Mouse (Mus musculus) embryonic facial prominence, embryonic 12.5 days (tissue): Measurements from ENCODE around the gene Tns4. TPM values are rescaled to one million over a fixed set of nuclear protein-coding genes. Genes with fewer than 3 reads are reported as not detected.
A peak's percentile ranks its signal among the peaks of the same experiment; 100 is the strongest.

ENCODE experiments used
- ATAC-seq: fragments of 200-750 bp; cut with Nextera tagmentation; 2 replicates; pipeline ENCODE4 v1.8.0; 2017; ENCODE audit not compliant: insufficient number of reproducible peaks, insufficient read depth, low FRiP score, low TSS enrichment
- H3K27ac ChIP-seq: fragments of 300-500 bp; sonication (generic); 2 replicates; pipeline ENCODE4 v1.5.1; 2016; ENCODE audit warnings: mild to moderate bottlenecking
- H3K27me3 ChIP-seq: fragments of 300-500 bp; sonication (generic); 2 replicates; pipeline ENCODE4 v1.6.1; 2016; ENCODE audit warnings: mild to moderate bottlenecking, moderate library complexity
- H3K36me3 ChIP-seq: fragments of 300-500 bp; sonication (generic); 2 replicates; pipeline ENCODE4 v1.6.1; 2016; ENCODE audit warnings: mild to moderate bottlenecking
- H3K4me1 ChIP-seq: fragments of 300-500 bp; sonication (generic); 2 replicates; pipeline ENCODE4 v1.6.1; 2016
- H3K4me2 ChIP-seq: fragments of 300-500 bp; sonication (generic); replicated peaks from 2 replicates; pipeline ENCODE4 v1.6.1; 2016; ENCODE audit warnings: mild to moderate bottlenecking, moderate library complexity
- H3K4me3 ChIP-seq: fragments of 300-500 bp; sonication (generic); 2 replicates; pipeline ENCODE4 v1.5.1; 2016; ENCODE audit warnings: mild to moderate bottlenecking
- H3K9ac ChIP-seq: fragments of 300-500 bp; sonication (generic); 2 replicates; pipeline ENCODE4 v1.6.1; 2016; ENCODE audit warnings: mild to moderate bottlenecking, moderate library complexity
- H3K9me3 ChIP-seq: fragments of 300-500 bp; sonication (generic); 2 replicates; pipeline ENCODE4 v1.6.1; 2016; ENCODE audit warnings: mild to moderate bottlenecking, moderate library complexity
- WGBS: fragments of 180-500 bp; shearing (Covaris S2); methylation state at CpG from one replicate; pipeline ENCODE4 v1.1.7; 2016; 5-methylcytosine and 5-hydroxymethylcytosine counted together
- polyA plus RNA-seq: library from polyadenylated mRNA; unstranded; fragments of >200 nt; fragmentation: Nextera tagmentation; extraction: Ambion mirVana; gene quantifications from 2 replicates; pipeline ENCODE4 v1.2.1, GENCODE M21; 2016

Tns4 gene
- 0.24 and 0.28 TPM in 2 replicates for polyA plus RNA-seq

GRCm38 (mm10) chr11:99089077-99089601 lies at the start of gene Tns4:
Gene Tns4 (minus strand): TSS chr11:99089306.
- 58% methylated on average over 14 of the region's 14 CpGs for WGBS
- H3K36me3 ChIP-seq, result no peaks in the 10 kb centered on the region

GRCm38 (mm10) chr11:99137385-99137784 lies 48.3 kb upstream of the Tns4 start:
- WGBS, result 78% methylated on average over 4 of the region's 4 CpGs
- ATAC-seq, result no peak
- H3K27me3 ChIP-seq, result no peaks in the 10 kb centered on the region
- no peak overlapping the region for H3K4me2 ChIP-seq
- no peak overlapping the region for H3K27ac ChIP-seq
- H3K4me3 ChIP-seq, result no peak overlapping the region
- peaks cover 45% of the 10 kb centered on the region for H3K4me1 ChIP-seq
- H3K9me3 ChIP-seq, result no peaks in the 10 kb centered on the region
- H3K36me3 ChIP-seq, result no peaks in the 10 kb centered on the region
- no peak overlapping the region for H3K9ac ChIP-seq

More at GRCm38 (mm10) chr11:99089077-99089601, at the start of gene Tns4:
- H3K4me3 ChIP-seq, result no peak within 1 kb of the TSS
- no peaks in the 10 kb centered on the region for H3K27me3 ChIP-seq
- ATAC-seq, result no peak
- H3K9ac ChIP-seq, result no peak within 1 kb of the TSS
- peaks cover 5% of the 10 kb centered on the region; the same call in 1 of the 2 replicates for H3K4me1 ChIP-seq
- H3K9me3 ChIP-seq, result no peaks in the 10 kb centered on the region
- no peak within 1 kb of the TSS for H3K4me2 ChIP-seq
- H3K27ac ChIP-seq, result no peak within 1 kb of the TSS

GRCm38 (mm10) chr11:99136961-99137360 lies 47.9 kb upstream of the Tns4 start:
- H3K27me3 ChIP-seq, result no peaks in the 10 kb centered on the region
- peaks cover 45% of the 10 kb centered on the region for H3K4me1 ChIP-seq
- H3K9me3 ChIP-seq, result no peaks in the 10 kb centered on the region
- no peak overlapping the region for H3K9ac ChIP-seq
- no peak for ATAC-seq
- H3K4me2 ChIP-seq, result no peak overlapping the region
- no peaks in the 10 kb centered on the region for H3K36me3 ChIP-seq
- H3K27ac ChIP-seq, result peak overlapping the region; percentile 56; the same call in 1 of the 2 replicates
- no peak overlapping the region for H3K4me3 ChIP-seq
- 60% methylated on average over 4 of the region's 4 CpGs for WGBS

- Histone ChIP-seq H3K27me3 (no peaks in the 10 kb centered on the region), H3K27ac (peak overlapping the region; percentile 56), H3K9me3 (no peaks in the 10 kb centered on the region), H3K36me3 (no peaks in the 10 kb centered on the region), H3K4me1 (peaks cover 46% of the 10 kb centered on the region), H3K4me2 (no peak overlapping the region), H3K4me3 (no peak overlapping the region), H3K9ac (no peak overlapping the region)
- ATAC-seq, result no peak
- 44% methylated on average over 3 of the region's 3 CpGs for WGBS
Observed at GRCm38 (mm10) chr11:99136361-99136760, 47.3 kb upstream of the Tns4 start.

GRCm38 (mm10) chr11:99135047-99135440 lies 45.9 kb upstream of the Tns4 start:
- WGBS, result 56% methylated on average over 8 of the region's 8 CpGs
- H3K4me1 ChIP-seq, result peaks cover 54% of the 10 kb centered on the region

GRCm38 (mm10) chr11:99134266-99135046 lies 45.4 kb upstream of the Tns4 start:
- no peak overlapping the region; the same call in 1 of the 2 replicates for H3K4me2 ChIP-seq
- H3K9ac ChIP-seq, result no peak overlapping the region
- no peaks in the 10 kb centered on the region for H3K27me3 ChIP-seq
- peak overlapping the region; percentile 93 for H3K27ac ChIP-seq
- peaks cover 54% of the 10 kb centered on the region for H3K4me1 ChIP-seq
- ATAC-seq, result no peak
- 25% methylated on average over 15 of the region's 15 CpGs for WGBS
- no peaks in the 10 kb centered on the region for H3K9me3 ChIP-seq
- H3K4me3 ChIP-seq, result no peak overlapping the region
- H3K36me3 ChIP-seq, result no peaks in the 10 kb centered on the region

More at GRCm38 (mm10) chr11:99135047-99135440, 45.9 kb upstream of the Tns4 start:
- no peak for ATAC-seq
- peak overlapping the region; percentile 93 for H3K27ac ChIP-seq
- no peaks in the 10 kb centered on the region for H3K27me3 ChIP-seq
- no peak overlapping the region for H3K4me3 ChIP-seq
- no peak overlapping the region for H3K9ac ChIP-seq
- no peaks in the 10 kb centered on the region for H3K9me3 ChIP-seq
- H3K36me3 ChIP-seq, result no peaks in the 10 kb centered on the region
- no peak overlapping the region; the same call in 1 of the 2 replicates for H3K4me2 ChIP-seq

- 0 out of 2 replicates have a peak, but pooled peaks have one; percentile 24 for ATAC-seq
- WGBS, result 17% methylated on average over 5 of the region's 5 CpGs
- H3K9me3 ChIP-seq, result no peaks in the 10 kb centered on the region
- no peaks in the 10 kb centered on the region for H3K36me3 ChIP-seq
- H3K4me1 ChIP-seq, result peaks cover 54% of the 10 kb centered on the region
- H3K4me2 ChIP-seq, result no peak overlapping the region
- peak overlapping the region; percentile 93 for H3K27ac ChIP-seq
- H3K4me3 ChIP-seq, result no peak overlapping the region
- H3K27me3 ChIP-seq, result no peaks in the 10 kb centered on the region
- H3K9ac ChIP-seq, result no peak overlapping the region
Observed at GRCm38 (mm10) chr11:99133285-99133897, 44.3 kb upstream of the Tns4 start.

GRCm38 (mm10) chr11:99132091-99132730 lies 43.1 kb upstream of the Tns4 start:
- Histone ChIP-seq H3K36me3 (no peaks in the 10 kb centered on the region), H3K27ac (peak overlapping the region; percentile 92), H3K4me2 (peak overlapping the region; percentile 42), H3K4me1 (peaks cover 59% of the 10 kb centered on the region), H3K9me3 (no peaks in the 10 kb centered on the region), H3K4me3 (peak overlapping the region; percentile 18), H3K9ac (peak overlapping the region; percentile 39; the same call in 1 of the 2 replicates), H3K27me3 (no peaks in the 10 kb centered on the region)
- peak; percentile 42; the same call in 1 of the 2 replicates for ATAC-seq
- 1% methylated on average over 11 of the region's 11 CpGs for WGBS

- Histone ChIP-seq H3K27me3 (no peaks in the 10 kb centered on the region), H3K27ac (peak overlapping the region; percentile 92), H3K9ac (no peak overlapping the region), H3K36me3 (no peaks in the 10 kb centered on the region), H3K4me2 (peak overlapping the region; percentile 42; the same call in 1 of the 2 replicates), H3K9me3 (no peaks in the 10 kb centered on the region), H3K4me3 (no peak overlapping the region; the same call in 1 of the 2 replicates), H3K4me1 (peaks cover 63% of the 10 kb centered on the region)
- 37% methylated on average over 12 of the region's 12 CpGs for WGBS
- ATAC-seq, result no peak
Observed at GRCm38 (mm10) chr11:99131463-99131840, 42.3 kb upstream of the Tns4 start.

- peak overlapping the region; percentile 92 for H3K27ac ChIP-seq
- H3K27me3 ChIP-seq, result no peaks in the 10 kb centered on the region
- WGBS, result 54% methylated on average over 5 of the region's 5 CpGs
- ATAC-seq, result no peak
- no peak overlapping the region for H3K9ac ChIP-seq
- no peak overlapping the region for H3K4me2 ChIP-seq
- no peaks in the 10 kb centered on the region for H3K9me3 ChIP-seq
- no peaks in the 10 kb centered on the region for H3K36me3 ChIP-seq
- H3K4me1 ChIP-seq, result peaks cover 65% of the 10 kb centered on the region
- no peak overlapping the region for H3K4me3 ChIP-seq
Observed at GRCm38 (mm10) chr11:99130736-99131462, 41.8 kb upstream of the Tns4 start.

GRCm38 (mm10) chr11:99129287-99129686 lies 40.2 kb upstream of the Tns4 start:
- Histone ChIP-seq H3K4me3 (no peak overlapping the region), H3K4me2 (no peak overlapping the region), H3K36me3 (no peaks in the 10 kb centered on the region), H3K4me1 (peaks cover 68% of the 10 kb centered on the region), H3K9ac (no peak overlapping the region), H3K27ac (peak overlapping the region; percentile 31; the same call in 1 of the 2 replicates), H3K9me3 (no peaks in the 10 kb centered on the region), H3K27me3 (no peaks in the 10 kb centered on the region)
- ATAC-seq, result no peak
- 54% methylated on average over 2 of the region's 2 CpGs for WGBS
